Mouse (Mus musculus): ENCODE results near the gene Cfap161.

Cfap161 gene

GRCm38 (mm10) chr7:83802007-83802406 lies 7.3 kb upstream of the Cfap161 start:
- no peak for DNase-seq (ENCODE audit: low read depth, low spot score)

GRCm38 (mm10) chr7:83801483-83801875 lies 6.8 kb upstream of the Cfap161 start:
- no peak for DNase-seq (ENCODE audit: low read depth, low spot score)

GRCm38 (mm10) chr7:83800561-83801482 lies 6.1 kb upstream of the Cfap161 start:
- no peak for DNase-seq (ENCODE audit: low read depth, low spot score)

- DNase-seq (ENCODE audit: low read depth, low spot score), result no peak
Observed at GRCm38 (mm10) chr7:83800071-83800470, 5.4 kb upstream of the Cfap161 start.

GRCm38 (mm10) chr7:83798004-83798403 lies 3.3 kb upstream of the Cfap161 start:
- DNase-seq (ENCODE audit: low read depth, low spot score), result no peak

- DNase-seq (ENCODE audit: low read depth, low spot score), result no peak
Observed at GRCm38 (mm10) chr7:83796177-83796576, 1.5 kb upstream of the Cfap161 start.

GRCm38 (mm10) chr7:83794006-83794683 lies 535 bp downstream of the Cfap161 start:
- no peak for DNase-seq (ENCODE audit: low read depth, low spot score)

- DNase-seq (ENCODE audit: low read depth, low spot score), result no peak
Observed at GRCm38 (mm10) chr7:83780881-83781280, 13.8 kb downstream of the Cfap161 start.

- no peak for DNase-seq (ENCODE audit: low read depth, low spot score)
Observed at GRCm38 (mm10) chr7:83780026-83780425, 14.7 kb downstream of the Cfap161 start.

GRCm38 (mm10) chr7:83779028-83779427 lies 15.7 kb downstream of the Cfap161 start:
- DNase-seq (ENCODE audit: low read depth, low spot score), result no peak

- DNase-seq (ENCODE audit: low read depth, low spot score), result no peak
Observed at GRCm38 (mm10) chr7:83778516-83778915, 16.2 kb downstream of the Cfap161 start.

GRCm38 (mm10) chr7:83774721-83775120 lies 20.0 kb downstream of the Cfap161 start:
- DNase-seq (ENCODE audit: low read depth, low spot score), result no peak

GRCm38 (mm10) chr7:83763674-83764073 lies 31.0 kb downstream of the Cfap161 start:
- DNase-seq (ENCODE audit: low read depth, low spot score), result no peak

- no peak for DNase-seq (ENCODE audit: low read depth, low spot score)
Observed at GRCm38 (mm10) chr7:83762336-83762735, 32.3 kb downstream of the Cfap161 start.

GRCm38 (mm10) chr7:83751055-83751454 lies 43.6 kb downstream of the Cfap161 start:
- no peak for DNase-seq (ENCODE audit: low read depth, low spot score)

- no peak for DNase-seq (ENCODE audit: low read depth, low spot score)
Observed at GRCm38 (mm10) chr7:83748405-83748804, 46.3 kb downstream of the Cfap161 start.

GRCm38 (mm10) chr7:83746107-83746687 lies 48.5 kb downstream of the Cfap161 start:
- DNase-seq (ENCODE audit: low read depth, low spot score), result no peak

GRCm38 (mm10) chr7:83745413-83746106 lies 49.1 kb downstream of the Cfap161 start, which contains the start of gene Il16:
Il16 (minus strand) TSS chr7:83745726.
- DNase-seq (ENCODE audit: low read depth, low spot score), result no peak

- no peak for DNase-seq (ENCODE audit: low read depth, low spot score)
Observed at GRCm38 (mm10) chr7:83745065-83745412, 49.6 kb downstream of the Cfap161 start.

GRCm38 (mm10) chr7:83744250-83744649 lies 50.4 kb downstream of the Cfap161 start:
- DNase-seq (ENCODE audit: low read depth, low spot score), result no peak

- no peak for DNase-seq (ENCODE audit: low read depth, low spot score)
Observed at GRCm38 (mm10) chr7:83742690-83743089, 52.0 kb downstream of the Cfap161 start.

GRCm38 (mm10) chr7:83742026-83742425 lies 52.7 kb downstream of the Cfap161 start:
- no peak for DNase-seq (ENCODE audit: low read depth, low spot score)

Data from mesoderm, embryonic 11.5 days (tissue).